ENCODE assay signal across 8 mouse cellular contexts in the genomic region with DNA sequence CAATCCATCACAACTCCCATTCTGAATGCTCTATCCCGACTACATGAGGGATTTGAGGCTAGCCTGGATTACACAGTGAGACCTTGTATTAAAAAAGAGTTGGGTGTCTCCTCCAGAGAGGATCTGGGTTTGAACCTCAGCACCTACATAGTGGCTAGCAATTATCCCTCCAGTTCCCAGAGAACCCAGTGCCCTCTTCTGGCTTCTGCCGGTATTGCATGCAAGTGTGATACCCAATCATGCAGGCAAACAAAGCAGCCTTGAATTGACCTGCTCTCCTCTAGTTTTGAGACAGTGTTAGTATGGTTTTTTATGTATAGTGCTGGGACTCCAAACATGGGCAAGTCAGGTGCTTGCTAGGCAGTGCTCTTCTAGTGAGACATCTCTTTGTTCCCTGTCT. TPM values are rescaled to one million over a fixed set of nuclear protein-coding genes. Genes with fewer than 3 reads are reported as not detected.
A peak's percentile ranks its signal among the peaks of the same experiment; 100 is the strongest.
DNase-seq lines count a peak whose midpoint lies in the region; ATAC-seq and TF ChIP-seq lines count a peak whose summit lies in the region.

No protein-coding gene starts in this region.

- peaks cover 42% of the 10 kb centered on the region for H3K36me3 ChIP-seq in ES-E14 (ENCODE audit: control insufficient read depth, insufficient read depth, low read length, poor library complexity, severe bottlenecking)

- no peak for TF ChIP-seq POLR2A in lung, adult 2 months (IDR thresholded peaks at IDR 0.05; ENCODE audit: borderline replicate concordance, extremely low read depth, low read depth, low read length)

- in situ Hi-C loops in ES-E14 (cut with MboI; ENCODE audit: low sequenced_read_pairs in 2 of 2, unreplicated experiment in 2 of 2): no loop called here

- H3K4me1 ChIP-seq in ES-E14 (ENCODE audit: control insufficient read depth in 2 of 2, insufficient read depth in 2 of 2, low read length in 2 of 2, poor library complexity in 1 of 2): peaks cover 8 to 12% of the 10 kb centered on the region in 2 experiments; a peak in 3 of 4 replicates
- H3K4me1 ChIP-seq in lung, adult 2 months (ENCODE audit: control insufficient read depth, insufficient read depth, low read length): no peaks in the 10 kb centered on the region

- no peaks in the 10 kb centered on the region for H3K9me3 ChIP-seq in ES-E14 (ENCODE audit: control insufficient read depth, insufficient read depth, low read depth, low read length)

- no peak overlapping the region for H3K9ac ChIP-seq in ES-E14 (ENCODE audit: insufficient read depth, low read depth, low read length, poor library complexity, severe bottlenecking)

- 18% methylated on average over 2 of the region's 2 CpGs for WGBS in lung, adult 2 months

- DNase-seq in 416B (ENCODE audit: low read depth) (peak; percentile 70), ES-E14 (ENCODE audit: low read depth, low spot score) (peak; percentile 91)
- peak; percentile 88 to 91 for DNase-seq in cerebellum, postnatal 10 days
- DNase-seq in heart, adult 8-10 months (ENCODE audit: low spot score): peak; percentile 55
- peak; percentile 74 for DNase-seq in kidney, postnatal 14 days
- peak; percentile 80 for DNase-seq in lung, adult 2 months
- peak; percentile 74 for DNase-seq in right cerebral cortex, postnatal 14 days

- TF ChIP-seq CTCF in lung, adult 2 months (IDR thresholded peaks at IDR 0.05; ENCODE audit: insufficient read depth, low read length): peak; percentile 69

- no peak overlapping the region; the same call in 1 of the 2 replicates for H3K27ac ChIP-seq in ES-E14 (ENCODE audit: insufficient read depth, low read depth, low read length, poor library complexity, severe bottlenecking)

- no peak overlapping the region for H3K4me3 ChIP-seq in ES-E14 (ENCODE audit: insufficient read depth in 1 of 2, low read depth in 1 of 2, low read length in 2 of 2, poor library complexity in 1 of 2, severe bottlenecking in 1 of 2)
- no peak overlapping the region for H3K4me3 ChIP-seq in lung, adult 2 months (replicated peaks; ENCODE audit: extremely low read depth, low read depth, low read length)

- ATAC-seq in granulocyte monocyte progenitor cell, adult 5-6 weeks (replicated peaks; ENCODE audit: poor library complexity, severe bottlenecking): no peak

TF ChIP-seq in ES-E14, 5 proteins besides CTCF, POLR2A, EP300 and RAD21:
- TF ChIP-seq ZNF384 (IDR thresholded peaks at IDR 0.05; ENCODE audit: low read depth, low read length) (peak; percentile 59; the same call in 1 of the 2 replicates), ZC3H11A (IDR thresholded peaks at IDR 0.05; ENCODE audit: borderline replicate concordance, low read depth, low read length) (peak; percentile 55; the same call in 1 of the 2 replicates), CHD2 (IDR thresholded peaks at IDR 0.05; ENCODE audit: low read depth, low read length) (peak; percentile 40; the same call in 1 of the 2 replicates), MAFK (IDR thresholded peaks at IDR 0.05; ENCODE audit: insufficient read depth, low read depth, low read length) (no peak), HCFC1 (IDR thresholded peaks at IDR 0.05; ENCODE audit: borderline replicate concordance, insufficient read depth, low read length) (no peak)

RNA-seq across cellular contexts. Expression of a gene that starts 2.7 kb away (rescaled TPM):
- 7.6 and 10.5 TPM in 2 replicates for total RNA-seq in ES-E14 (2012; rRNA removed)
- 1 to 10 TPM; 2.1 to 3.3 (median 2.4) TPM for total RNA-seq in heart, adult 8-10 months (2022)
- polyA plus RNA-seq in lung, adult 2 months (2012; rRNA removed): 6.4 and 6.5 TPM in 2 replicates
- total RNA-seq in granulocyte monocyte progenitor cell, adult 5-6 weeks (2014; fragmentation: Nextera tagmentation): 20.3 and 23.9 TPM in 2 replicates
- total RNA-seq in granulocyte monocyte progenitor cell, adult 5-6 weeks (2017): 5.3 and 8.6 TPM in 2 replicates

RNA-seq across cellular contexts. Expression of a gene that starts 3.0 kb away (rescaled TPM):
- total RNA-seq in ES-E14 (2012; rRNA removed): 28.5 and 31.8 TPM in 2 replicates
- 1 to 10 TPM; 2.0 to 3.9 (median 2.4) TPM for total RNA-seq in heart, adult 8-10 months (2022)
- 6.5 and 8.4 TPM in 2 replicates for polyA plus RNA-seq in lung, adult 2 months (2012; rRNA removed)
- total RNA-seq in granulocyte monocyte progenitor cell, adult 5-6 weeks (2014; fragmentation: Nextera tagmentation): 1.0 and 14.4 TPM in 2 replicates
- total RNA-seq in granulocyte monocyte progenitor cell, adult 5-6 weeks (2017): 2.7 and 5.3 TPM in 2 replicates

RNA-seq across cellular contexts. Expression of a gene that starts 8.1 kb away (rescaled TPM):
- 844 and 868 TPM in 2 replicates for total RNA-seq in ES-E14 (2012; rRNA removed)
- not detected for total RNA-seq in heart, adult 8-10 months (2022)
- not detected in 2 replicates for polyA plus RNA-seq in lung, adult 2 months (2012; rRNA removed)
- total RNA-seq in granulocyte monocyte progenitor cell, adult 5-6 weeks (2014; fragmentation: Nextera tagmentation): 0.92 TPM in 1 of 2 replicates, not detected in the other
- not detected in 2 replicates for total RNA-seq in granulocyte monocyte progenitor cell, adult 5-6 weeks (2017)

RNA-seq across cellular contexts. Expression of a gene that starts 19.1 kb away (rescaled TPM):
- 4.3 and 8.9 TPM in 2 replicates for total RNA-seq in ES-E14 (2012; rRNA removed)
- not detected for total RNA-seq in heart, adult 8-10 months (2022)
- 0.24 and 5.6 TPM in 2 replicates for polyA plus RNA-seq in lung, adult 2 months (2012; rRNA removed)
- total RNA-seq in granulocyte monocyte progenitor cell, adult 5-6 weeks (2014; fragmentation: Nextera tagmentation): not detected in 2 replicates
- total RNA-seq in granulocyte monocyte progenitor cell, adult 5-6 weeks (2017): not detected in 2 replicates

RNA-seq across cellular contexts. Expression of a gene that starts 38.0 kb away (rescaled TPM):
- total RNA-seq in ES-E14 (2012; rRNA removed): 1.1 and 1.2 TPM in 2 replicates
- under 1 TPM; 0.14 to 0.37 (median 0.27) TPM for total RNA-seq in heart, adult 8-10 months (2022)
- 2.0 and 23.0 TPM in 2 replicates for polyA plus RNA-seq in lung, adult 2 months (2012; rRNA removed)
- total RNA-seq in granulocyte monocyte progenitor cell, adult 5-6 weeks (2014; fragmentation: Nextera tagmentation): not detected in 2 replicates
- total RNA-seq in granulocyte monocyte progenitor cell, adult 5-6 weeks (2017): not detected in 2 replicates

Comparison
In these comparisons a context has a peak if more than half of its experiments do, and no peak if none do; other contexts are left out.
1. RNA of a gene that starts 8.1 kb away (total RNA-seq): 844 to 868 TPM in ES-E14; not detected in heart, adult 8-10 months and 0.92 TPM in granulocyte monocyte progenitor cell, adult 5-6 weeks; every median in the first group is over 100 times any median in the second.
2. Peak in every context shown above with its lines, with median percentiles within 50 percentile points of each other: DNase-seq.